Mouse (Mus musculus) G1E (cell line): ENCODE measurements at regions not wholly inside any gene's neighbourhood (a gene's known extent, or its start where the extent isn't known, plus 50 kb on each side); places are given as distances from the start of the nearest gene placed in this dataset.

Source experiments
- ATAC-seq: 2 replicates; pipeline ENCODE4 v1.8.0; 2016; ENCODE audit warnings: mild to moderate bottlenecking; ENCODE audit not compliant: insufficient number of reproducible peaks, poor library complexity, low FRiP score, severe bottlenecking; ENCODE audit errors: extremely low read depth
- DNase-seq: peaks from one replicate; pipeline ENCODE4 v3.0.0; 2012; ENCODE audit warnings: low spot score
- H3K27me3 ChIP-seq: 2 replicates; pipeline ENCODE4 v1.6.1; 2012; ENCODE audit warnings: mild to moderate bottlenecking, low read length, inconsistent platforms; ENCODE audit not compliant: insufficient read depth
- H3K36me3 ChIP-seq: replicated peaks from 2 replicates; pipeline ENCODE3; 2012; ENCODE audit warnings: mild to moderate bottlenecking, inconsistent platforms
- H3K4me1 ChIP-seq: 2 replicates; pipeline ENCODE4 v1.6.1; 2012; ENCODE audit warnings: low read depth, low read length, inconsistent platforms, mixed read lengths; ENCODE audit not compliant: insufficient read depth
- H3K4me3 ChIP-seq: 2 replicates; pipeline ENCODE4 v1.5.1; 2012; ENCODE audit warnings: low read depth, mild to moderate bottlenecking, inconsistent platforms, low read length, moderate library complexity, mixed read lengths
- H3K9me3 ChIP-seq: replicated peaks from 2 replicates; pipeline ENCODE4 v1.6.1; 2012; ENCODE audit warnings: inconsistent platforms
- CTCF ChIP-seq: IDR thresholded peaks from 2 replicates; pipeline ENCODE4 v1.5.1; 2012; ENCODE audit warnings: low read depth, low read length, inconsistent platforms, mixed read lengths
- GATA1 ChIP-seq: IDR thresholded peaks from 2 replicates; pipeline ENCODE4 v1.6.1; 2012; ENCODE audit warnings: borderline replicate concordance, low read length, inconsistent platforms, mixed read lengths
- GATA2 ChIP-seq: IDR thresholded peaks from 2 replicates; pipeline ENCODE4 v1.6.1; 2012; ENCODE audit warnings: low read depth, low read length, inconsistent platforms, borderline replicate concordance
- POLR2AphosphoS5 ChIP-seq: IDR thresholded peaks from 2 replicates; pipeline ENCODE4 v1.6.1; 2012; ENCODE audit warnings: low read depth, low read length, inconsistent platforms; ENCODE audit not compliant: insufficient replicate concordance
- TAL1 ChIP-seq: conservative IDR thresholded peaks from 2 replicates; pipeline ENCODE4 v1.6.1; 2012; ENCODE audit warnings: low read depth, low read length, inconsistent platforms, mixed read lengths

- ATAC-seq (no peak), DNase-seq (no peak)
- 0 out of 2 replicates have a peak, but pooled peaks cover 4% of the 10 kb centered on the region for H3K27me3 ChIP-seq
- no peaks in the 10 kb centered on the region for H3K4me1 ChIP-seq
- no peaks in the 10 kb centered on the region for H3K36me3 ChIP-seq
- no peak for TF ChIP-seq GATA1
- no peak for TF ChIP-seq GATA2
- TF ChIP-seq TAL1 = no peak
- TF ChIP-seq CTCF = no peak
- TF ChIP-seq POLR2AphosphoS5 = no peak
- H3K9me3 ChIP-seq = no peaks in the 10 kb centered on the region
- no peak overlapping the region for H3K4me3 ChIP-seq
These were observed 110.4 kb upstream of the Smim15 start for GRCm38 (mm10) chr13:107933598-107934571.

- no peaks in the 10 kb centered on the region for H3K9me3 ChIP-seq
- H3K27me3 ChIP-seq = 0 out of 2 replicates have a peak, but pooled peaks cover 4% of the 10 kb centered on the region
- DNase-seq = no peak
- H3K4me1 ChIP-seq = no peaks in the 10 kb centered on the region
- no peaks in the 10 kb centered on the region for H3K36me3 ChIP-seq
- ATAC-seq = no peak
- no peak overlapping the region for H3K4me3 ChIP-seq
- TF ChIP-seq TAL1 (no peak), POLR2AphosphoS5 (no peak), GATA1 (no peak), CTCF (no peak), GATA2 (no peak)
These were observed 111.7 kb upstream of the Smim15 start for GRCm38 (mm10) chr13:107932423-107933032.

DNA sequence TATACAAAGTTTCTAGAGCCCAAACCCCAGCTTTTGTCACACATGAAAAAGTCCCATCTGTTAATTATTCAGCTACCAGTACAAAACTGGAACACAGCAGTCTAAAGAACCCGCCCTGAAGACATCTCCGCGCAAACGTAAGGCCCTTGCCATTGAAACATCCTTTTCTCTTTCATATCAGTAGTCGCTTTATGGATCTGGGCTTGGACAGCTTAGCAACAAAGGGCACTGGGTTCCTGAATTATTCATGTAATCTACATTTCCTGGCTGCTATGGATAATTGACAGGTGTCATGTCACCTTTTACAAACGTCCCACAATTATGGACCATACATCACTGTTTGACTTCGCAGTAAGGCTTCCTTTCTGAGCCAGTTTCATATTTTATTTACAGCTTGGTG is 113.0 kb upstream of the Smim15 start:
- Histone ChIP-seq H3K27me3 (0 out of 2 replicates have a peak, but pooled peaks cover 4% of the 10 kb centered on the region), H3K9me3 (no peaks in the 10 kb centered on the region), H3K4me3 (no peak overlapping the region), H3K36me3 (no peaks in the 10 kb centered on the region), H3K4me1 (no peaks in the 10 kb centered on the region)
- no peak for ATAC-seq
- no peak for DNase-seq
- no peak for TF ChIP-seq GATA2
- no peak for TF ChIP-seq CTCF
- no peak for TF ChIP-seq GATA1
- TF ChIP-seq TAL1 = no peak
- no peak for TF ChIP-seq POLR2AphosphoS5

GRCm38 (mm10) chr13:107927499-107928215 is 116.6 kb upstream of the Smim15 start:
- Histone ChIP-seq H3K27me3 (no peaks in the 10 kb centered on the region), H3K4me3 (no peak overlapping the region), H3K36me3 (no peaks in the 10 kb centered on the region), H3K9me3 (no peaks in the 10 kb centered on the region), H3K4me1 (no peaks in the 10 kb centered on the region)
- TF ChIP-seq TAL1 (no peak), CTCF (no peak), POLR2AphosphoS5 (no peak), GATA2 (no peak), GATA1 (no peak)
- no peak for DNase-seq
- ATAC-seq = no peak

DNA sequence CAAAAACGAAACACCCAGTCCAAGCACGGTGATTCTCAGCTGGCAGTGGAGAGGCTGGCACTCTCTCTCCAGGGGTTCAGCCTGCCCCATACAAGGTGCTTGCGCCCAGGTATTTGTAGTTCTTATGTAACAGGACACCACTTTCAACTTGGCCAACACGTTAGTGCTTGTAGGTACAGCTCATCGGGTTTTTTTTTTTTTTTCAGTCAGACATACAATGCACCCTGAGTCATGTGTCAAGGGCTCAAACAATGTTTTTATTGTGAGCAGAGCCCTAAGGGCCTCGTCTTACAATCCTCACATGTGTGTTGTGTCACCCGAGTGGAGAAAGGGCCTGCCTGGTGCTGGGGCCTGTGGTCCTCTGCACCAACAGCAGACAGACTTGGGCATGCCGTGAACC is 118.8 kb upstream of the Smim15 start:
- Histone ChIP-seq H3K4me3 (no peak overlapping the region), H3K36me3 (no peaks in the 10 kb centered on the region), H3K9me3 (no peaks in the 10 kb centered on the region), H3K4me1 (no peaks in the 10 kb centered on the region), H3K27me3 (no peaks in the 10 kb centered on the region)
- no peak for TF ChIP-seq TAL1
- no peak for TF ChIP-seq GATA1
- no peak for TF ChIP-seq CTCF
- TF ChIP-seq POLR2AphosphoS5 = no peak
- no peak for TF ChIP-seq GATA2
- ATAC-seq = no peak
- no peak for DNase-seq
